Mouse (Mus musculus) MEL (cell line): Measurements from ENCODE around the gene Chrne. TPM values are rescaled to one million over a fixed set of nuclear protein-coding genes. Genes with fewer than 3 reads are reported as not detected.

Experiments used
- DNase-seq: peaks from one replicate; pipeline ENCODE4 v3.0.0; 2011; ENCODE audit warnings: low read depth, low spot score
- H3K27ac ChIP-seq: 2 replicates; pipeline ENCODE4 v1.5.1; 2012; ENCODE audit warnings: low read depth, mild to moderate bottlenecking, control low read depth, low read length, moderate library complexity; ENCODE audit not compliant: control insufficient read depth
- H3K27me3 ChIP-seq, 2 experiments: fragments of 150-350 bp in 1 of 2; sonication (generic) in 1 of 2; 2 replicates each; pipeline ENCODE4 v1.6.1; 2012; ENCODE audit warnings: low read length in 2 of 2, mild to moderate bottlenecking in 2 of 2, improper control_type of control experiment in 1 of 2, moderate library complexity in 1 of 2; ENCODE audit not compliant: insufficient read depth in 2 of 2, control insufficient read depth in 1 of 2
- H3K36me3 ChIP-seq, 2 experiments: 2 replicates each; pipeline ENCODE4 v1.6.1; 2012 to 2014; ENCODE audit warnings: low read length in 2 of 2, improper control_type of control experiment in 1 of 2, inconsistent platforms in 1 of 2, mild to moderate bottlenecking in 1 of 2; ENCODE audit not compliant: insufficient read depth in 2 of 2, control insufficient read depth in 1 of 2
- H3K4me1 ChIP-seq, 2 experiments: fragments of 150-350 bp in 1 of 2; sonication (generic) in 1 of 2; 2 replicates each; pipeline ENCODE4 v1.6.1; 2012; ENCODE audit warnings: low read length in 2 of 2, improper control_type of control experiment in 1 of 2, mild to moderate bottlenecking in 1 of 2; ENCODE audit not compliant: insufficient read depth in 2 of 2, control insufficient read depth in 1 of 2
- H3K4me3 ChIP-seq, 2 experiments: fragments of 150-350 bp in 1 of 2; sonication (generic) in 1 of 2; 2 replicates each; pipeline ENCODE4 v1.5.1; 2012; ENCODE audit warnings: low read depth in 2 of 2, low read length in 2 of 2, mild to moderate bottlenecking in 2 of 2, moderate library complexity in 2 of 2, control low read depth in 1 of 2, improper control_type of control experiment in 1 of 2; ENCODE audit not compliant: control insufficient read depth in 1 of 2, insufficient read depth in 1 of 2
- H3K79me2 ChIP-seq: 2 replicates; pipeline ENCODE4 v1.6.1; 2012; ENCODE audit warnings: mild to moderate bottlenecking, low read length, moderate library complexity; ENCODE audit not compliant: control insufficient read depth, poor library complexity, insufficient read depth
- H3K9ac ChIP-seq: 2 replicates; pipeline ENCODE4 v1.6.1; 2012; ENCODE audit warnings: low read depth, mild to moderate bottlenecking, control low read depth, low read length, moderate library complexity; ENCODE audit not compliant: control insufficient read depth, poor library complexity, severe bottlenecking
- H3K9me3 ChIP-seq: fragments of 150-350 bp; sonication (generic); replicated peaks from 2 replicates; pipeline ENCODE4 v1.6.1; 2012; ENCODE audit warnings: mild to moderate bottlenecking, low read length, improper control_type of control experiment, moderate library complexity; ENCODE audit not compliant: insufficient read depth
- BHLHE40 ChIP-seq: IDR thresholded peaks from 2 replicates; pipeline ENCODE4 v1.6.1; 2012; ENCODE audit warnings: low read depth, mild to moderate bottlenecking, inconsistent platforms, low read length, improper control_type of control experiment, borderline replicate concordance
- CHD1 ChIP-seq: IDR thresholded peaks from 2 replicates; pipeline ENCODE4 v1.6.1; 2012; ENCODE audit warnings: low read depth, mild to moderate bottlenecking, inconsistent platforms, low read length, improper control_type of control experiment
- CHD2 ChIP-seq: IDR thresholded peaks from 2 replicates; pipeline ENCODE4 v1.6.1; 2011; ENCODE audit warnings: low read length, improper control_type of control experiment
- CTCF ChIP-seq, 3 experiments: IDR thresholded peaks in 2 of 3; conservative IDR thresholded peaks in 1 of 3; 2 replicates each; pipeline ENCODE4 v1.5.1; 2011 to 2012; ENCODE audit warnings: low read length in 3 of 3, low read depth in 2 of 3, mild to moderate bottlenecking in 2 of 3, improper control_type of control experiment in 1 of 3, inconsistent platforms in 1 of 3, mixed read lengths in 1 of 3, moderate library complexity in 1 of 3; ENCODE audit not compliant: control insufficient read depth in 1 of 3, insufficient read depth in 1 of 3, poor library complexity in 1 of 3, severe bottlenecking in 1 of 3
- E2F4 ChIP-seq: IDR thresholded peaks from 2 replicates; pipeline ENCODE4 v1.6.1; 2011; ENCODE audit warnings: low read depth, low read length, improper control_type of control experiment, borderline replicate concordance
- ELF1 ChIP-seq: IDR thresholded peaks from 2 replicates; pipeline ENCODE4 v1.6.1; 2014; ENCODE audit warnings: low read depth, mild to moderate bottlenecking, inconsistent platforms, low read length, improper control_type of control experiment, moderate library complexity
- ETS1 ChIP-seq: IDR thresholded peaks from 2 replicates; pipeline ENCODE4 v1.6.1; 2012; ENCODE audit warnings: low read depth, mild to moderate bottlenecking, inconsistent platforms, low read length, improper control_type of control experiment, moderate library complexity
- GABPA ChIP-seq: IDR thresholded peaks from 2 replicates; pipeline ENCODE4 v1.6.1; 2012; ENCODE audit warnings: low read depth, mild to moderate bottlenecking, inconsistent platforms, low read length, improper control_type of control experiment, moderate library complexity
- HCFC1 ChIP-seq: IDR thresholded peaks from 2 replicates; pipeline ENCODE4 v1.6.1; 2012; ENCODE audit warnings: low read depth, mild to moderate bottlenecking, inconsistent platforms, low read length, improper control_type of control experiment, moderate library complexity
- JUND ChIP-seq: IDR thresholded peaks from 2 replicates; pipeline ENCODE4 v1.6.1; 2011; ENCODE audit warnings: low read depth, mild to moderate bottlenecking, improper control_type of control experiment, low read length
- KAT2A ChIP-seq: conservative IDR thresholded peaks from 2 replicates; pipeline ENCODE4 v1.6.1; 2012; ENCODE audit warnings: low read depth, low read length, improper control_type of control experiment, inconsistent platforms
- MAFK ChIP-seq: IDR thresholded peaks from 2 replicates; pipeline ENCODE4 v1.6.1; 2011; ENCODE audit warnings: low read depth, mild to moderate bottlenecking, low read length, improper control_type of control experiment, borderline replicate concordance
- MAX ChIP-seq: IDR thresholded peaks from 2 replicates; pipeline ENCODE4 v1.6.1; 2011; ENCODE audit warnings: low read length, improper control_type of control experiment
- MAZ ChIP-seq: IDR thresholded peaks from 2 replicates; pipeline ENCODE4 v1.6.1; 2012; ENCODE audit warnings: low read depth, mild to moderate bottlenecking, inconsistent platforms, low read length, improper control_type of control experiment
- MEF2A ChIP-seq: IDR thresholded peaks from 2 replicates; pipeline ENCODE4 v1.6.1; 2014; ENCODE audit warnings: low read depth, mild to moderate bottlenecking, inconsistent platforms, low read length, improper control_type of control experiment; ENCODE audit not compliant: poor library complexity, insufficient replicate concordance, severe bottlenecking; ENCODE audit errors: extremely low read depth
- MXI1 ChIP-seq: IDR thresholded peaks from 2 replicates; pipeline ENCODE4 v1.6.1; 2011; ENCODE audit warnings: mild to moderate bottlenecking, low read depth, low read length, improper control_type of control experiment
- MYB ChIP-seq: IDR thresholded peaks from 2 replicates; pipeline ENCODE4 v1.6.1; 2011; ENCODE audit warnings: mild to moderate bottlenecking, low read depth, low read length, improper control_type of control experiment
- MYC ChIP-seq: IDR thresholded peaks from 2 replicates; pipeline ENCODE4 v1.6.1; 2011; ENCODE audit warnings: low read depth, mild to moderate bottlenecking, low read length, improper control_type of control experiment, moderate library complexity
- NELFE ChIP-seq: IDR thresholded peaks from 2 replicates; pipeline ENCODE4 v1.6.1; 2011; ENCODE audit warnings: low read depth, low read length, improper control_type of control experiment
- NRF1 ChIP-seq: IDR thresholded peaks from 2 replicates; pipeline ENCODE4 v1.6.1; 2014; ENCODE audit warnings: low read depth, mild to moderate bottlenecking, inconsistent platforms, low read length, improper control_type of control experiment, moderate library complexity; ENCODE audit not compliant: poor library complexity, insufficient read depth, severe bottlenecking
- POLR2A ChIP-seq, 2 experiments: IDR thresholded peaks; 2 replicates each; pipeline ENCODE4 v1.6.1; 2011 to 2012; ENCODE audit warnings: low read length in 2 of 2, mild to moderate bottlenecking in 2 of 2, control low read depth in 1 of 2, improper control_type of control experiment in 1 of 2, low read depth in 1 of 2, moderate library complexity in 1 of 2; ENCODE audit not compliant: control insufficient read depth in 1 of 2, insufficient read depth in 1 of 2, poor library complexity in 1 of 2
- POLR2AphosphoS2 ChIP-seq: IDR thresholded peaks from 2 replicates; pipeline ENCODE4 v1.6.1; 2011; ENCODE audit warnings: low read length, improper control_type of control experiment
- POLR2AphosphoS5 ChIP-seq: IDR thresholded peaks from 2 replicates; pipeline ENCODE4 v1.6.1; 2012; ENCODE audit warnings: low read depth, borderline replicate concordance, mild to moderate bottlenecking, inconsistent platforms, low read length, moderate library complexity, mixed read lengths
- RAD21 ChIP-seq: IDR thresholded peaks from 2 replicates; pipeline ENCODE4 v1.6.1; 2011; ENCODE audit warnings: mild to moderate bottlenecking, low read depth, low read length, improper control_type of control experiment
- RCOR1 ChIP-seq: IDR thresholded peaks from 2 replicates; pipeline ENCODE4 v1.6.1; 2012; ENCODE audit warnings: low read depth, mild to moderate bottlenecking, inconsistent platforms, low read length, improper control_type of control experiment
- SIN3A ChIP-seq: IDR thresholded peaks from 2 replicates; pipeline ENCODE4 v1.6.1; 2012; ENCODE audit warnings: low read length, improper control_type of control experiment, inconsistent platforms
- SMC3 ChIP-seq: IDR thresholded peaks from 2 replicates; pipeline ENCODE4 v1.6.1; 2011; ENCODE audit warnings: low read depth, low read length, improper control_type of control experiment
- TAL1 ChIP-seq: IDR thresholded peaks from 2 replicates; pipeline ENCODE4 v1.6.1; 2012; ENCODE audit warnings: mild to moderate bottlenecking, inconsistent platforms, low read length, moderate library complexity, mixed read lengths
- TBP ChIP-seq: IDR thresholded peaks from 2 replicates; pipeline ENCODE4 v1.8.0; 2011; ENCODE audit warnings: low read depth, low read length, improper control_type of control experiment
- TCF12 ChIP-seq: IDR thresholded peaks from 2 replicates; pipeline ENCODE4 v1.6.1; 2014; ENCODE audit warnings: low read depth, mild to moderate bottlenecking, inconsistent platforms, low read length, improper control_type of control experiment, moderate library complexity
- USF1 ChIP-seq: IDR thresholded peaks from 2 replicates; pipeline ENCODE4 v1.6.1; 2014; ENCODE audit warnings: low read depth, mild to moderate bottlenecking, inconsistent platforms, low read length, improper control_type of control experiment, moderate library complexity
- USF2 ChIP-seq, 2 experiments: IDR thresholded peaks; 2 replicates each; pipeline ENCODE4 v1.6.1; 2011 to 2012; ENCODE audit warnings: improper control_type of control experiment in 2 of 2, low read length in 2 of 2, borderline replicate concordance in 1 of 2, inconsistent platforms in 1 of 2, low read depth in 1 of 2, mild to moderate bottlenecking in 1 of 2; ENCODE audit not compliant: insufficient read depth in 1 of 2
- ZKSCAN1 ChIP-seq: IDR thresholded peaks from 2 replicates; pipeline ENCODE4 v1.6.1; 2012; ENCODE audit warnings: low read depth, mild to moderate bottlenecking, inconsistent platforms, low read length, improper control_type of control experiment, moderate library complexity
- ZMIZ1 ChIP-seq: IDR thresholded peaks from 2 replicates; pipeline ENCODE4 v1.6.1; 2012; ENCODE audit warnings: low read depth, mild to moderate bottlenecking, inconsistent platforms, low read length, improper control_type of control experiment, moderate library complexity
- ZNF384 ChIP-seq: IDR thresholded peaks from 2 replicates; pipeline ENCODE4 v1.6.1; 2012; ENCODE audit warnings: low read depth, mild to moderate bottlenecking, inconsistent platforms, low read length, improper control_type of control experiment
- polyA plus RNA-seq, 2 experiments: library from polyadenylated mRNA; stranded (reverse) in 1 of 2; unstranded in 1 of 2; fragments of >175 nt in 1 of 2; fragments of >200 nt in 1 of 2; gene quantifications; 2 replicates each; pipeline versions ENCODE4 v1.2.1 to v1.2.4; 2012; ENCODE audit warnings: low replicate concordance in 2 of 2, low read depth in 1 of 2; ENCODE audit not compliant: insufficient read length in 2 of 2, insufficient read depth in 1 of 2, missing spikeins in 1 of 2
- total RNA-seq: library from RNA; depleted of rRNA; stranded (reverse); fragments of 300-350 nt; gene quantifications from 2 replicates; pipeline ENCODE4 v1.2.3, GENCODE M21; 2012

Gene Chrne
- total and polyA plus RNA-seq, 3 experiments: 0.33 to 0.54 TPM; not detected in 1

GRCm38 (mm10) chr11:70650322-70651175, 31.5 kb upstream of the Chrne start:
- H3K4me1 ChIP-seq: peaks cover 12 to 49% of the 10 kb centered on the region in 2 experiments
- no peaks in the 10 kb centered on the region for H3K9me3 ChIP-seq
- peaks cover 79% of the 10 kb centered on the region for H3K79me2 ChIP-seq
- peak overlapping the region; percentile 95 for H3K27ac ChIP-seq
- H3K9ac ChIP-seq: peak overlapping the region; percentile 99
- peak overlapping the region in 1 of 2 experiments; percentile 1; a peak in 1 of 4 replicates for H3K4me3 ChIP-seq
- H3K36me3 ChIP-seq: peaks cover 17 to 52% of the 10 kb centered on the region in 2 experiments
- peak; percentile 95 for DNase-seq
- H3K27me3 ChIP-seq: no peaks in the 10 kb centered on the region
- TF ChIP-seq CTCF (IDR thresholded peaks at IDR 0.05 in 2 of 3, conservative IDR thresholded peaks at IDR 0.05 in 1 of 3; ENCODE audit: control insufficient read depth in 1 of 3, insufficient read depth in 1 of 3, low read depth in 2 of 3, low read length in 3 of 3, poor library complexity in 1 of 3, severe bottlenecking in 1 of 3): no peak
- TF ChIP-seq MAFK: no peak
- TF ChIP-seq ZMIZ1: peak; percentile 72
- peak in 1 of 2 experiments; percentile 62; a peak in 1 of 4 replicates for TF ChIP-seq POLR2A (IDR thresholded peaks at IDR 0.05; ENCODE audit: control insufficient read depth in 1 of 2, insufficient read depth in 1 of 2, low read depth in 1 of 2, low read length in 2 of 2, poor library complexity in 1 of 2)
- no peak for TF ChIP-seq USF2 (IDR thresholded peaks at IDR 0.05; ENCODE audit: borderline replicate concordance in 1 of 2, insufficient read depth in 1 of 2, low read depth in 1 of 2, low read length in 2 of 2)
- 0 out of 2 replicates have a peak, but pooled peaks have one; percentile 30 for TF ChIP-seq TCF12
- peak; percentile 43 for TF ChIP-seq NELFE
- TF ChIP-seq POLR2AphosphoS2: peak; percentile 72; the same call in 1 of the 2 replicates
- TF ChIP-seq ZNF384: peak; percentile 61
- no peak for TF ChIP-seq TBP
- peak; percentile 70 for TF ChIP-seq ETS1
- TF ChIP-seq BHLHE40: no peak
- peak; percentile 16; the same call in 1 of the 2 replicates for TF ChIP-seq SMC3
- no peak for TF ChIP-seq RAD21
- no peak for TF ChIP-seq POLR2AphosphoS5
- no peak for TF ChIP-seq TAL1
- no peak for TF ChIP-seq KAT2A
- TF ChIP-seq HCFC1: peak; percentile 53; the same call in 1 of the 2 replicates
- TF ChIP-seq ELF1: 0 out of 2 replicates have a peak, but pooled peaks have one; percentile 41
- TF ChIP-seq MAZ: peak; percentile 98
- TF ChIP-seq SIN3A: peak; percentile 78
- no peak for TF ChIP-seq NRF1
- TF ChIP-seq ZKSCAN1: no peak
- no peak for TF ChIP-seq CHD1
- TF ChIP-seq CHD2: no peak
- TF ChIP-seq MEF2A: no peak
- no peak for TF ChIP-seq GABPA
- TF ChIP-seq JUND: 0 out of 2 replicates have a peak, but pooled peaks have one; percentile 26
- TF ChIP-seq MYC: no peak
- TF ChIP-seq MYB: no peak
- peak; percentile 62; the same call in 1 of the 2 replicates for TF ChIP-seq RCOR1
- TF ChIP-seq USF1: no peak
- no peak for TF ChIP-seq MXI1
- TF ChIP-seq E2F4: no peak
- no peak for TF ChIP-seq MAX
